Mouse (Mus musculus) kidney, postnatal 36 days (tissue): ENCODE measurements around the gene Rtf1.
A peak's percentile ranks its signal among the peaks of the same experiment; 100 is the strongest.
"Not testable (repeated sequence)": the region's sequence is repeated elsewhere in the genome, so short reads cannot be mapped to it uniquely, and the experiment has no call there.

Source experiments
- DNase-seq, 2 experiments: peaks; one replicate each; pipeline ENCODE4 v3.0.0; 2021 to 2022; ENCODE audit warnings: mixed read lengths in 2 of 2

Gene Rtf1

DNA sequence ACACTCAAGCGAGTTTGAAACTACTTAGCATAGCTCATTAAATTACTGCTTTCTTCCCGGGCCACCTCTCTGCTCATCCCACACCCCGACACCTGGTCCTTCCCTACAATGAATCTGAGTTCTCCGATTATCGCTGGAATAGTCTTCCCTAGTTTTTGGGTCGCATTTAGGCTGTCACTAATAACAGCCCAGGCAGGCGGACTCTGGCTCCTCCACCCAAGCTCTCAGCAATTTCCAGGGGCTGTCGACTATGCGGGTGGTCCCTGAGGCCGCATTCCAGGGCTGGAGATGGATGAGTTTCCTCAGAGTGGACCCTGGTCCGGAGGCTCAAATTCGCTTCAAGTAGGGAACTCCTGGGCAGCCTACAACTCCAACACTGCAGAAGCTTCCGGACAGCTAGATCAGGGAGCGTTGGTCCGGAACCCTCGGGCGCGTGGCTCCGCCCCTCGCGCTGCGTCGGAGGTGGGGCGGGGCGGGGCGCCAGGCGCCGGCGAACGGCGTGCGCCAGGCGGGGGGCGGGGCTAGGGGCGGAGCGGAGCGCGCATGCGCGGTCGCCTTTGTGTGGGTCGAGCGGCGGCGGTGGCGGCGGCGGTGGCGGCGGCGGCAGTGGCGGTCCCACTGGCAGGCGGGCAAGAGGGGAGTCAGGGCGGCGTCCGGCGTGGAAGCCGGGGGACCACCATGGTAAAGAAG lies at the start of gene Rtf1:
TSS of gene Rtf1 (plus strand) at position 544 of the 690 bp plus-strand sequence.
- peak; percentile 94 to 99 for DNase-seq

GRCm38 (mm10) chr2:119636781-119637180 lies 38.1 kb upstream of the Rtf1 start:
- DNase-seq = no peak

DNA sequence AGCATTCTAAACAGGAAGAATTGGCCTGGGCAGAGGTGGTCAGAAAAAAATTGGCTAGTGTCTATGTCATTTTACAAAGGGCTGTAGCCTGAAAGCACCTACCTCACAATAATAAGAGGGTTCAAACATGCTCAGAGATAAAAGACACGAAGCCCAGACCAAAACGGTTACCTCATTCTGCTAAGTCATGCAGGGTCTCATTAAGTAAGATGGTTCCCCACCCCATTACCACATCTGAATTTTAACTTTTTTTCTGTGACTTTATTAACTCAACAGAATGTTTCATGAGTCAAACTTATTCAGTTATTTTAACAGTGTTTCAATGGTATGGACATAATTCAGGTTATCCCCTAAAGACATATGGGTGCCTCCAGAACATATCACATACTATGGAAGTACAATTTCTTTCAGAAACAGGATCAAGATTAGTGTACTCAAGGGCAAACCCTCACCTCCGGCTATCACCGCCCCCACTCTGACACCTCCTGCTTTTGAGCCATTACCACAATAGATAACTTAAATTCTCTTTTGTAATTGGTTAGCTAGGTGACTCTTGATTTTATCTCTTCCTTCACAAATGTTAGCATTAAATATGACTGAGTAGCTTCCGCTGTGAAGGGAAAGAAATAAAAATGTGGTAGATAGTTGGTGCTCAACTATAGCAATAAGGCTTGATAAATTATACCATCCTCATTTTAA lies 33.5 kb upstream of the Rtf1 start:
- no peak for DNase-seq

DNA sequence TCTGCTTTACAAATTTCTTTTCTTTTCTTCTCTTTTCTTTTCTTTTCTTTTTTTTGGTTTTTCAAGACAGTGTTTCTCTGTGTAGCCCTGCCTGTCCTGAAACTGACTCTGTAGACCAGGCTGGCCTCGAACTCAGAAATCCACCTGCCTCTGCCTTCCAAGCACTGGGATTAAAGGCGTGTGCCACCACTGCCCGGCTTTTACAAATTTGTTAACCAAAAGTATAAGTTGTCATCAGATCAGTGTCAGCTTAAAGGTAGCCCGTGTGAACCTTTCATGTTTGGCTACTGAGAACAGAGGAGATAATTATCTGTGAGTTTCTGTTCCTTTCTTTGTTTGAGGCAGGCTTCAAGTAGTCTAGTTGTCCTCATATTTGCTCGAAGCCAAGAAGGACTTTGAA lies 30.6 kb upstream of the Rtf1 start:
- DNase-seq = no peak

- DNase-seq = peak; percentile 79 to 87
Measured at GRCm38 (mm10) chr2:119662220-119663182, 12.4 kb upstream of the Rtf1 start, which contains the start of gene Ndufaf1. Ndufaf1 (minus strand) TSS chr2:119662827.

DNA sequence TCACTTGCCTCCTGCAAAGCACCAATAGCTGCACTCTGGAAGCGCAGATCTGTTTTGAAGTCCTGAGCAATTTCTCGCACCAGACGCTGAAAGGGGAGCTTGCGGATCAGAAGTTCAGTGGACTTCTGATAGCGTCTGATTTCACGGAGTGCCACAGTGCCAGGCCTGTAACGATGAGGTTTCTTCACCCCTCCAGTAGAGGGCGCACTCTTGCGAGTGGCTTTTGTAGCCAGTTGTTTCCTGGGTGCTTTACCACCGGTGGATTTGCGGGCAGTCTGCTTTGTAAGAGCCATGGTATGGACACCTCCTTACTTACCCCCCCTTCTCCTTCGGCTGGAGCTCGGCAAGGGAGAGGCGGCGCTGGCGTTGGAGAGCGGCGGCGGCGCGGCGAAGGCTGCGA lies 9.1 kb upstream of the Rtf1 start:
- DNase-seq = not testable (repeated sequence)

GRCm38 (mm10) chr2:119669010-119669409 lies 5.9 kb upstream of the Rtf1 start:
- DNase-seq = peak; percentile 22 to 45

- DNase-seq = peak in 1 of 2 experiments; percentile 13
Measured at GRCm38 (mm10) chr2:119675215-119675784, 432 bp downstream of the Rtf1 start.

DNA sequence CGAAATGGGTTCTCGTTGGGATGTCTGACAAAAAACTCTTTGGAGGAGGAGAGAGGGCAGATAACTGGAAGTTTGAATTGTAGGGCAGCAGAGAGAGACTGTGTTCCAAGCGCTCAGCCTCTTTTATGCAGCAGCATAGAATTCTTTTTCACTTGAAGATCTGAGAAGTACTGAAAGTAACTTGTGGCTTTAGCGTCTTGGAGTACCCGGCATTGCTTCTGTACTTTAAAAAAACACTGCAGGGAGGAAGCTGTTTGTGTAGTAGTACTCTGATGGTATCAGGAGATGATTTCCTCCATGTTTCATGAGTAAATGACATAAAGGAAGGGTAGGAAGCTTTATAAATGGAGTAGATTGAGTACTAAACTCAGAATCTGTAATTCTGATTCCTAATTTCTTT lies 963 bp downstream of the Rtf1 start:
- no peak for DNase-seq

GRCm38 (mm10) chr2:119683706-119684105 lies 8.8 kb downstream of the Rtf1 start:
- DNase-seq = peak; percentile 41 to 63

DNA sequence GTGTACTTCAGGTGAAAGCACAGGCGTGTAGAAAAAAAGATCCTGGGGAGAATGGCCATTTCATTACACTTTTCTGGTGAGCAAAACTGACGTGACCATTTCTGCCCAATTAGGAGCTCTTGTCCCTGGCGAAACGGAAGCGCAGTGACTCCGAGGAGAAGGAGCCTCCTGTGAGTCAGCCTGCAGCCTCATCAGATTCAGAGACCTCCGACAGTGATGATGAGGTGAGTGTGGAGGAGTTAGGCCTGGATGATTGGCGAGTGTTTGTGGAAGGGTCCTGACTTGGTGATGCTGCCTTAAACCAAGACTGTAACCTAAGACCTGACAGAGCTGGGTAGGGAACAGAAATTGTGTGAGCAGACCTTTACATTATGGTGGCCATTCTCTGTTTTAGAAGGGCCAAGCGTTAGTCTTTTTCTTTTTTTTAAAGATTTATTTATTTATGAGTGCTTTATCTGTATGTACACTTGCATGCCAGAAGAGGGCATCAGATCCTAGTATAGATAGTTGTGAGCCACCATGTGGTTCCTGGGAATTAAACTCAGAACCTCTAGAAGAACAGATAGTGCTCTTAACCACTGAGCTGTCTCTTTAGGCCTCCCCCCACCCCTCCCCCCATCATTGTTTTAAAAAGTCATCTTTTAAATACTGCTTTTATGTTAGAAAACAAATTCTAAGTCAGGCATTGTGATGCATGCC lies 17.3 kb downstream of the Rtf1 start:
- no peak for DNase-seq

GRCm38 (mm10) chr2:119694826-119695225 lies 20.0 kb downstream of the Rtf1 start:
- DNase-seq = no peak

DNA sequence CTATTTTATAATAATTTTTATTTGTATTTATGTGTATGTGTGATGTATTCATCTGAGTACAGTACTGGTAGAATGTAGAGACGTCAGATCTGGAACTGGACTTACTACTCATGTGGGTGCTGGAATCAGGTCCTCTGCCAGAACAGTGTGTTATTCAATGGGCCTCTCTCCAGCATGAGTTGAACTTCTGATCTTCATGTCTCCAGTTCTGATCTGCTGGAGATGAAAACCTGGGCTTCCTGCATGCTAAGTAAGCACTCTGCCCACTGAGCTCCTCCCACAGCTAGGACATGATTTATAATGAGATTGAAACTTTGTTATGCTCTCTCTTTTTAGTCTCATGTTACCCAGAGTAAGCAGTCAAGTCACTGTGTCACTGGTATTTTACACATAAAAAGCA lies 21.2 kb downstream of the Rtf1 start:
- DNase-seq = peak; percentile 21 to 25

DNA sequence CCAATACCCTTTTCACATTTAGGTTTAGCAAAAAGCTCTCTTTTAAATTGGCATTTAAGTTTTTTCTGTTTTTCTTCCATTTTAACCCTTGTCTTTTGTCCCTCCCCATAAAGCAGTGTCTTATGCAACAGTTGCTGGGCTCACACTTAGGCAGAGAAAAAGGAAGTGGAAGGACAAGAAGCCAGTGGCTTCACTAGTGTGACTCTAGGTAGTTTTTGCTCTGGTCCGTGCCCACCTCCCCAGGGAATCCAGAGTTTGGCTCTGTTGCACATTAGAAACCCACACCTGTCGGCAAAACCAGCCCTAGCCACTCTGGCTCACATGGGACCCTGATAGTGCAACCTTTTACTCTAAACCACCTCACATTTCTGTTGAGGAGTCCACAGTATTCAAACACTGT lies 23.6 kb downstream of the Rtf1 start:
- DNase-seq = no peak

- no peak for DNase-seq
Measured at GRCm38 (mm10) chr2:119699962-119700361, 25.1 kb downstream of the Rtf1 start.

DNA sequence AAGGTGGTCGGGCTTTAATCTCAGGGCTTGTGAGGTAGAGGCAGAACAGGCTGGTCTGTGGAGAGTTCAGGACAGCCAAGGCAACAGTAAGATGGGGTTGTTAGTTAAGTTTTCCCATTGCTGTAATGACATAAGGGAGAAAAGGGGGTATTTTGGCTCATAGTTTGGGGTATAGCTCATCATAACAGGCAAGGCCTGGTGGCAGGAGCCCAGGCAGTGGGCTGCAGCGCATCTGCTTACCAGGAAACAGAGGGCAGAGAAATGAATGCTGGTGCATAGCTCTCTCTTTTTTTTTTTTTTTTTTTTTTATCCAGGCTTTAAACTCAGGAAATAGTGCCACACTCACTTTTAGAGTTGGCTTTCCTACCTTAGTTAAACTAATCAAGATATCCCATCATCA lies 28.3 kb downstream of the Rtf1 start:
- DNase-seq = no peak

- no peak for DNase-seq
Measured at GRCm38 (mm10) chr2:119707676-119708075, 32.8 kb downstream of the Rtf1 start.

GRCm38 (mm10) chr2:119710011-119710410 lies 35.1 kb downstream of the Rtf1 start:
- DNase-seq = no peak

- not testable (repeated sequence) for DNase-seq
Measured at GRCm38 (mm10) chr2:119715868-119716267, 41.0 kb downstream of the Rtf1 start.

DNA sequence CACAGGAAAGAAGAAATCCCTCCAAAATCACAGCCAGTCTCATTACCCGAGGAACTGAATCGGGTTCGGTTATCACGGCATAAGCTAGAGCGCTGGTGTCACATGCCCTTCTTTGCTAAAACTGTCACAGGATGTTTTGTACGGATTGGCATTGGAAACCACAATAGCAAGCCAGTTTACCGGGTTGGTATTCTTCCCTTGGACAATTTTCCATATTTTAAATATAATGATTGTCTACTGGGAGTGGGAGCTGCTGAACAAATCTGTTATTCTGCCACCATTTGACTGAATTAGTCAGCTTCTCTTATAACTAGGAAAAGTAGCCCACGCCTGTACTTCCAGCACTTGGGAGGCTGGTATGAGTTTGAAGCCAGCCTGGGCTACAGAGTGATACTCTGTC lies 46.2 kb downstream of the Rtf1 start:
- no peak for DNase-seq

DNA sequence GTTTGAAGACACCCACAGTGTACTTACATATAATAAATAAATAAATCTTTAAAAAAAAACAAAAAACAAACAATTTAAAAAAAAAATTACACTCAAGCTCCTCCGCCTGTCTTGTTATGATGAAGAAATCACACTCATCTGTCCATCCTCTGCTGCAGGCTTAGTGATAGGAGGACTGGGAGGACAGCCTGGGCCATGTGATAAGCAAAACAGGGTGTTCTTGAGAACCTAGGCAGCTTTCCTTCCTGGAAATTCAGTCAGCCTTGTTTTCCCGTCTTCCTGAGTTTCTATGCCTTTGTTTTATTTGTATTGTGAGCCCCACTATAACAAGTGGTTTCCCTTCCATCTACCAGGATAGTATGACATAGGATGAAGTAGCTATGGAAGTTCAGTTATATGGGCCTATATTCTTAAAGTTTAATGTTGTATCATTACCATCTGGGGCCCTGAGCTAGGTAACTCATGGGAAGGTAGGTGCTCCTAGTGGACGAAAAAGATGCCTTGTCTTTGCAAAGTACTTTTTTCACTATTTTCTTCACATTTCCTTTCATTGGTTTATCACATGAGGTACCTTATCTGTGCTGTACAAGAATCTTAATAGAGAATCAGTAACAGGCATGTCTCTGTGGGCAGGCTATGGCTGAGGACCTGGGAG lies 53.0 kb downstream of the Rtf1 start:
- no peak for DNase-seq

DNA sequence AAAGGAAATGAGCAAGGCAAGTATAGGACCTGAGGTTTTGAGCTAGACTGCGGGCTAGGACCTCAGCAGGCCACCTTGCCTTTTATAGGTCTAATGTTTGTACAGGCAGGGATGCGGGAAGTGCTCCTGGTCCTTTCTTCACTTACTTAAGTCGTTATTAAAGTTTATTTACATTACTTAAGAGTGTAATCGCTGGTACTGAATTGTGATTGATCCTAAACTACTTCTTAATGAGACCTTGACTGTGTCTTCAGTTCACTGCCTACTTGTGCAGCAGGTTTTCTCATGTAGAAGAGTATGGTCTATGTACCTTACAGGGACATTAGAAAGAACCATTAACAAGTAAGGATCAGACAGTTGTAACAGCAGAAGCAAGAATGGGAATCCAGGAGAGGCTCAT lies 55.9 kb downstream of the Rtf1 start:
- DNase-seq = no peak
